Mouse (Mus musculus): ENCODE data around the gene Ccdc92.

The Ccdc92 gene

GRCm38 (mm10) chr5:124862013-124862866, at the start of gene Ccdc92, which contains the start of gene Zfp664:
Gene Ccdc92, minus strand, starts transcription at chr5:124862424.
Gene Zfp664, plus strand, starts transcription at chr5:124862691.
- DNase-seq, result peak; percentile 99

- peak; percentile 72 for DNase-seq
These were observed 46.6 kb upstream of the Ccdc92 start for GRCm38 (mm10) chr5:124908860-124909259.

- no peak for DNase-seq
These were observed 44.7 kb upstream of the Ccdc92 start for GRCm38 (mm10) chr5:124906890-124907289.

GRCm38 (mm10) chr5:124903852-124904251, 41.6 kb upstream of the Ccdc92 start:
- no peak for DNase-seq

- DNase-seq, result no peak
These were observed 40.0 kb upstream of the Ccdc92 start for GRCm38 (mm10) chr5:124902195-124902594.

GRCm38 (mm10) chr5:124901675-124902074, 39.5 kb upstream of the Ccdc92 start:
- DNase-seq, result no peak

GRCm38 (mm10) chr5:124900738-124901490, 38.7 kb upstream of the Ccdc92 start:
- no peak for DNase-seq

- peak; percentile 77 for DNase-seq
These were observed 37.9 kb upstream of the Ccdc92 start for GRCm38 (mm10) chr5:124899945-124900631.

- no peak for DNase-seq
These were observed 33.9 kb upstream of the Ccdc92 start for GRCm38 (mm10) chr5:124896135-124896534.

- no peak for DNase-seq
These were observed 29.7 kb upstream of the Ccdc92 start for GRCm38 (mm10) chr5:124891921-124892370.

- no peak for DNase-seq
These were observed 26.4 kb upstream of the Ccdc92 start for GRCm38 (mm10) chr5:124888661-124889060.

- no peak for DNase-seq
These were observed 21.7 kb upstream of the Ccdc92 start for GRCm38 (mm10) chr5:124883877-124884276.

- DNase-seq, result no peak
These were observed 17.6 kb upstream of the Ccdc92 start for GRCm38 (mm10) chr5:124879801-124880200.

- no peak for DNase-seq
These were observed 17.0 kb upstream of the Ccdc92 start for GRCm38 (mm10) chr5:124879251-124879650.

GRCm38 (mm10) chr5:124873890-124874601, 11.8 kb upstream of the Ccdc92 start:
- DNase-seq, result no peak

- no peak for DNase-seq
These were observed 10.9 kb upstream of the Ccdc92 start for GRCm38 (mm10) chr5:124873096-124873495.

- no peak for DNase-seq
These were observed 9.8 kb upstream of the Ccdc92 start for GRCm38 (mm10) chr5:124872033-124872432.

GRCm38 (mm10) chr5:124868981-124869380, 6.8 kb upstream of the Ccdc92 start:
- peak; percentile 40 for DNase-seq

- peak; percentile 44 for DNase-seq
These were observed 882 bp upstream of the Ccdc92 start for GRCm38 (mm10) chr5:124862871-124863741.

- DNase-seq, result peak; percentile 8
These were observed 761 bp downstream of the Ccdc92 start for GRCm38 (mm10) chr5:124861463-124861862.

- DNase-seq, result no peak
These were observed 2.2 kb downstream of the Ccdc92 start for GRCm38 (mm10) chr5:124860013-124860412.
